Mouse (Mus musculus): ENCODE data around the gene Fut9. TPM values are rescaled to one million over a fixed set of nuclear protein-coding genes. Genes with fewer than 3 reads are reported as not detected.

Fut9 gene
- polyA plus RNA-seq, 1 experiment from 2014 or later = 0.02 TPM

DNA sequence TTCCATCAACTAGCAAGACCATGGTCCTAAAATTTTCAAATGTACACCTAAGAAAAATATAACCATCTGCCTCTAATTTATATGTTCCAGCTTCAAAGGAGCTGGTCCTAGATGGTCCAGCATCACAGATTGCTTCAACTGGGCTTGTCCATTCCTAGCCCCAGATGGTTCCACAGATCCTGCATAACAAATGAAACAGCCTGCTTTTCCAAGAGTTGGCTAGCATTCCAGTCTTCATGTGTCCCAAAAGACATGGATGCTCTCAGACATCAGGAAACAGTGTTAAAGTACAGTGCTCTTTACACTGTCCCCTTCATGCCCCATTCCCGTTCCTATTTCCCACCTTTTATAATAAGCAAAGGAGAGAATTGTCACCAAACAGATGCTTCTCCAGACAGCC is 135.8 kb downstream of the Fut9 start:
- H3K4me2 ChIP-seq (ENCODE audit: low read depth, low read length) = no peak overlapping the region
- no peak overlapping the region for H3K27ac ChIP-seq (ENCODE audit: low read length)
- WGBS (ENCODE audit: insufficient replicate concordance) = 32% methylated on average over 1 of the region's 1 CpGs
- ATAC-seq (ENCODE audit: low read depth) = no peak
- no peaks in the 10 kb centered on the region for H3K9me3 ChIP-seq (replicated peaks; ENCODE audit: control insufficient read depth, low read length)
- H3K9ac ChIP-seq (ENCODE audit: low read depth, low read length) = no peak overlapping the region
- H3K27me3 ChIP-seq (ENCODE audit: control insufficient read depth, insufficient read depth, low read depth, low read length) = no peaks in the 10 kb centered on the region
- H3K36me3 ChIP-seq (ENCODE audit: control insufficient read depth, insufficient read depth) = no peaks in the 10 kb centered on the region
- H3K4me1 ChIP-seq (ENCODE audit: control insufficient read depth, low read depth, low read length) = no peaks in the 10 kb centered on the region
- no peak overlapping the region for H3K4me3 ChIP-seq (ENCODE audit: low read depth, low read length)

DNA sequence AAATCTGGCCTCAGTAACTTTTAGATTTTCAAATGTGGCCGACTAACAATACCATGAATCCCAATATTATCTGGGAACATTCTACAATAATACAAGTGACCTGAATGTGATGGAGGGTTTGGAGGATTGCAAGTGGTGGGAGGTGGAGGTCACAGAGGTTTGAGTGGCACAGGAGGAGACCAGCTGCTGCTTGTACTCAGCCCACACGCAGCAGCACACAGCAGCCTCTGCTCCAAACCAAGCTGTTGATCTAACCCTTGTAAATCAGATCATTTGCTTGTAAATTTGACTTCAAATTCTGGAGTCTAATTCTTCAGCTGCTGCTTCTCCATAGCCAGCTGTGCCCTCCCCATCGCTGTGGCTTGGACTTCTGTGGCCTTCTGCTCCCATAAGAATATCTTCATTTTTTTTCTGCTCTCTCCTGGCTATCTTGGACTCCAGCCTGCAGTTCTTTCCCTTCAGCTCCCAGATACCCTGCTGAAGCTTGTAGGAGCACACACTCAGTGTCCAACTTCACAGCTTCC is 138.8 kb downstream of the Fut9 start:
- no peak for ATAC-seq (ENCODE audit: low read depth)
- WGBS (ENCODE audit: insufficient replicate concordance) = 50% methylated on average over 3 of the region's 3 CpGs
- Histone ChIP-seq H3K9me3 (replicated peaks; ENCODE audit: control insufficient read depth, low read length) (no peaks in the 10 kb centered on the region), H3K4me2 (ENCODE audit: low read depth, low read length) (no peak overlapping the region), H3K27me3 (ENCODE audit: control insufficient read depth, insufficient read depth, low read depth, low read length) (no peaks in the 10 kb centered on the region), H3K9ac (ENCODE audit: low read depth, low read length) (no peak overlapping the region), H3K27ac (ENCODE audit: low read length) (no peak overlapping the region), H3K4me3 (ENCODE audit: low read depth, low read length) (no peak overlapping the region), H3K4me1 (ENCODE audit: control insufficient read depth, low read depth, low read length) (no peaks in the 10 kb centered on the region), H3K36me3 (ENCODE audit: control insufficient read depth, insufficient read depth) (no peaks in the 10 kb centered on the region)

- no peak for ATAC-seq (ENCODE audit: low read depth)
- Histone ChIP-seq H3K4me3 (ENCODE audit: low read depth, low read length) (no peak overlapping the region), H3K27me3 (ENCODE audit: control insufficient read depth, insufficient read depth, low read depth, low read length) (no peaks in the 10 kb centered on the region), H3K9me3 (replicated peaks; ENCODE audit: control insufficient read depth, low read length) (no peaks in the 10 kb centered on the region), H3K36me3 (ENCODE audit: control insufficient read depth, insufficient read depth) (no peaks in the 10 kb centered on the region), H3K4me2 (ENCODE audit: low read depth, low read length) (no peak overlapping the region), H3K9ac (ENCODE audit: low read depth, low read length) (no peak overlapping the region), H3K4me1 (ENCODE audit: control insufficient read depth, low read depth, low read length) (no peaks in the 10 kb centered on the region), H3K27ac (ENCODE audit: low read length) (no peak overlapping the region)
- WGBS (ENCODE audit: insufficient replicate concordance) = 62% methylated on average over 3 of the region's 3 CpGs
These were observed 141.3 kb downstream of the Fut9 start for GRCm38 (mm10) chr4:25658792-25659191.

DNA sequence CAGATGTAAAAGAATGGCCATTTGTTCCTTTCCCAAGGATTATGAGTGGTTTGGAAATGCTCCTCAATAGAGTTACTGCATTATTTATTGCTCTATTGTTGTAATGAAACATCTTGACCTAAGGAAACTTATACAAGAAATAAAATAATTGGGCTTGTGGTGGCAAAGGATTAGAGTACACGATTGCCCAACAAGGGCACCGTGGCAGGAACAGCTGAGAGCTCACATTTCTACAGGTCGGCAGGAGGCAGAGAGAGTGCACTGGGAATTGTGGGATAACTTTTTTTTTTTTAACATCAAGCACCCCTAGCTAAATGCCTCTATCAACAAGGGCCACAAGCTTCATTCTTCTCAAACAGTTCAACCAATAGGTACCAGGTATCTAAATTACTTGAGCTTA is 148.1 kb downstream of the Fut9 start:
- no peak overlapping the region for H3K4me3 ChIP-seq (ENCODE audit: low read depth, low read length)
- WGBS (ENCODE audit: insufficient replicate concordance) = 58% methylated on average over 3 of the region's 3 CpGs

GRCm38 (mm10) chr4:25648107-25648506 is 151.9 kb downstream of the Fut9 start:
- Histone ChIP-seq H3K27ac (ENCODE audit: low read length) (no peak overlapping the region), H3K9ac (ENCODE audit: low read depth, low read length) (no peak overlapping the region), H3K27me3 (ENCODE audit: control insufficient read depth, insufficient read depth, low read depth, low read length) (no peaks in the 10 kb centered on the region), H3K9me3 (replicated peaks; ENCODE audit: control insufficient read depth, low read length) (no peaks in the 10 kb centered on the region), H3K4me3 (ENCODE audit: low read depth, low read length) (no peak overlapping the region), H3K36me3 (ENCODE audit: control insufficient read depth, insufficient read depth) (no peaks in the 10 kb centered on the region), H3K4me1 (ENCODE audit: control insufficient read depth, low read depth, low read length) (no peaks in the 10 kb centered on the region), H3K4me2 (ENCODE audit: low read depth, low read length) (no peak overlapping the region)
- WGBS (ENCODE audit: insufficient replicate concordance) = 61% methylated on average over 2 of the region's 2 CpGs
- ATAC-seq (ENCODE audit: low read depth) = no peak

More for the DNA sequence above, 148.1 kb downstream of the Fut9 start:
- Histone ChIP-seq H3K36me3 (ENCODE audit: control insufficient read depth, insufficient read depth) (no peaks in the 10 kb centered on the region), H3K4me2 (ENCODE audit: low read depth, low read length) (no peak overlapping the region), H3K4me1 (ENCODE audit: control insufficient read depth, low read depth, low read length) (no peaks in the 10 kb centered on the region), H3K9ac (ENCODE audit: low read depth, low read length) (no peak overlapping the region), H3K9me3 (replicated peaks; ENCODE audit: control insufficient read depth, low read length) (no peaks in the 10 kb centered on the region), H3K27me3 (ENCODE audit: control insufficient read depth, insufficient read depth, low read depth, low read length) (no peaks in the 10 kb centered on the region), H3K27ac (ENCODE audit: low read length) (no peak overlapping the region)
- no peak for ATAC-seq (ENCODE audit: low read depth)

- H3K27me3 ChIP-seq (ENCODE audit: control insufficient read depth, insufficient read depth, low read depth, low read length) = no peaks in the 10 kb centered on the region
- 31% methylated on average over 1 of the region's 1 CpGs for WGBS (ENCODE audit: insufficient replicate concordance)
- H3K4me1 ChIP-seq (ENCODE audit: control insufficient read depth, low read depth, low read length) = no peaks in the 10 kb centered on the region
These were observed 152.5 kb downstream of the Fut9 start for GRCm38 (mm10) chr4:25647593-25647992.

DNA sequence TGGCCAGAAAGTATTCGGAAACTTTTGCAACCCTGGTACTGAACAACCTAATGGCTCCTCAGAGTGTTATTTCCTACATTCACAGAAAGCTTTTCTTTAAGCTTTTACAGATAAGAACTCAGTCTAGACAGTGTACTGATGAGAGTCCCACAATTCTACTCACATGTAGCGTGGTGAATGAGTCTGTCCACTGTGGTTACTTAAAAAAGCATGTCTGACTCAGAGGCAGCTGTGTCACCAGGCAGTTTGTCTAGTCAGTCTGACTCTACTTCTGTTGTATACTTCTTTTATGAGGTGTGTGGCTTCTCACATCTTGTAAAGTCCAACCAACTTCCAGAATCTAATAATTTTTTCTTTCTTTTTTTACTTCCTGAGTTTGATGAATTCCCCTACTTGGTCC is 154.5 kb downstream of the Fut9 start:
- H3K4me1 ChIP-seq (ENCODE audit: control insufficient read depth, low read depth, low read length) = no peaks in the 10 kb centered on the region
- H3K36me3 ChIP-seq (ENCODE audit: control insufficient read depth, insufficient read depth) = no peaks in the 10 kb centered on the region
- H3K27ac ChIP-seq (ENCODE audit: low read length) = no peak overlapping the region
- no peak for ATAC-seq (ENCODE audit: low read depth)
- H3K9me3 ChIP-seq (replicated peaks; ENCODE audit: control insufficient read depth, low read length) = no peaks in the 10 kb centered on the region
- no peak overlapping the region for H3K4me3 ChIP-seq (ENCODE audit: low read depth, low read length)
- no peak overlapping the region for H3K9ac ChIP-seq (ENCODE audit: low read depth, low read length)
- no peak overlapping the region for H3K4me2 ChIP-seq (ENCODE audit: low read depth, low read length)
- WGBS (ENCODE audit: insufficient replicate concordance) = 46% methylated on average over 2 of the region's 2 CpGs
- no peaks in the 10 kb centered on the region for H3K27me3 ChIP-seq (ENCODE audit: control insufficient read depth, insufficient read depth, low read depth, low read length)

More at GRCm38 (mm10) chr4:25647593-25647992, 152.5 kb downstream of the Fut9 start:
- Histone ChIP-seq H3K9ac (ENCODE audit: low read depth, low read length) (no peak overlapping the region), H3K4me3 (ENCODE audit: low read depth, low read length) (no peak overlapping the region), H3K9me3 (replicated peaks; ENCODE audit: control insufficient read depth, low read length) (no peaks in the 10 kb centered on the region), H3K27ac (ENCODE audit: low read length) (no peak overlapping the region), H3K36me3 (ENCODE audit: control insufficient read depth, insufficient read depth) (no peaks in the 10 kb centered on the region), H3K4me2 (ENCODE audit: low read depth, low read length) (no peak overlapping the region)
- no peak for ATAC-seq (ENCODE audit: low read depth)

- H3K9ac ChIP-seq (ENCODE audit: low read depth, low read length) = no peak overlapping the region
- 61% methylated on average over 4 of the region's 4 CpGs for WGBS (ENCODE audit: insufficient replicate concordance)
- H3K4me2 ChIP-seq (ENCODE audit: low read depth, low read length) = no peak overlapping the region
- no peaks in the 10 kb centered on the region for H3K27me3 ChIP-seq (ENCODE audit: control insufficient read depth, insufficient read depth, low read depth, low read length)
- no peaks in the 10 kb centered on the region for H3K9me3 ChIP-seq (replicated peaks; ENCODE audit: control insufficient read depth, low read length)
- H3K27ac ChIP-seq (ENCODE audit: low read length) = no peak overlapping the region
- no peaks in the 10 kb centered on the region for H3K36me3 ChIP-seq (ENCODE audit: control insufficient read depth, insufficient read depth)
- no peaks in the 10 kb centered on the region for H3K4me1 ChIP-seq (ENCODE audit: control insufficient read depth, low read depth, low read length)
- no peak overlapping the region for H3K4me3 ChIP-seq (ENCODE audit: low read depth, low read length)
- no peak for ATAC-seq (ENCODE audit: low read depth)
These were observed 158.1 kb downstream of the Fut9 start for GRCm38 (mm10) chr4:25641993-25642392.

- H3K36me3 ChIP-seq (ENCODE audit: control insufficient read depth, insufficient read depth) = no peaks in the 10 kb centered on the region
- H3K4me1 ChIP-seq (ENCODE audit: control insufficient read depth, low read depth, low read length) = no peaks in the 10 kb centered on the region
- no peaks in the 10 kb centered on the region for H3K27me3 ChIP-seq (ENCODE audit: control insufficient read depth, insufficient read depth, low read depth, low read length)
- no peak overlapping the region for H3K4me3 ChIP-seq (ENCODE audit: low read depth, low read length)
- H3K9me3 ChIP-seq (replicated peaks; ENCODE audit: control insufficient read depth, low read length) = no peaks in the 10 kb centered on the region
- no peak overlapping the region for H3K9ac ChIP-seq (ENCODE audit: low read depth, low read length)
- ATAC-seq (ENCODE audit: low read depth) = no peak
- H3K27ac ChIP-seq (ENCODE audit: low read length) = no peak overlapping the region
- H3K4me2 ChIP-seq (ENCODE audit: low read depth, low read length) = no peak overlapping the region
- whole genome bisulfite sequencing (ENCODE audit: insufficient replicate concordance) = 55% methylated on average over 2 of the region's 2 CpGs
These were observed 166.8 kb downstream of the Fut9 start for GRCm38 (mm10) chr4:25633262-25633661.
